ENCODE assay signal across 12 mouse cellular contexts in the genomic region with DNA sequence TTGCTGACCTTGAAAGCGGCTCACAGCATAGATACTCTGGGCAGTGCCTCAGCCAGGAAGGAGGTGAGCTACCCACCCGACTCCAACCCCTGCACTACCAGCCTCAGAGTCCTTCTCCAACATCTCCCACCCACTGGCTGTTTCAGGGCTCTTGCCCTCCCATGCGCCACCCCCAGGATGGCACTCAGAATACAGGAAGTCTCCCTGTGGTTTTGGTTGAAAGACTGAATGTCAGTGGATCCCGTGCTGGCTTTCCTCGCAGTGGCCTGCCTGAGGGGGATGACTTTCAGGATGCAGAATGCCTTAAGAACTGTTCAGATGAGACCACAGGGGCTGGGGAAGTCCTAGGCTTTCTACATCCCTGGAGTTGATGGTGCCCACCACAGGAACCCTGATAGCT. TPM values are rescaled to one million over a fixed set of nuclear protein-coding genes. Genes with fewer than 3 reads are reported as not detected.
DNase-seq lines count a peak whose midpoint lies in the region; ATAC-seq and TF ChIP-seq lines count a peak whose summit lies in the region.
"Had no signal": no experiment of that assay in that cellular context is flagged by ENCODE, and none has a peak within 500 bp of the region (broad histone marks: within the 10 kb centered on the region; RNA-seq: fewer than 3 reads in every experiment).

No protein-coding gene starts in this region.

- WGBS in forebrain, embryonic 10.5 days: 79% methylated on average over 5 of the region's 5 CpGs
- WGBS in forebrain, embryonic 14.5 days: 81% methylated on average over 5 of the region's 5 CpGs
- 25% methylated on average over 5 of the region's 5 CpGs for WGBS in kidney, postnatal 0 days
- 61% methylated on average over 5 of the region's 5 CpGs for WGBS in embryonic facial prominence, embryonic 12.5 days
- WGBS in neural tube, embryonic 13.5 days: 58% methylated on average over 5 of the region's 5 CpGs

- peaks cover 47% of the 10 kb centered on the region for H3K4me1 ChIP-seq in forebrain, embryonic 10.5 days
- peaks cover 6% of the 10 kb centered on the region; the same call in 1 of the 2 replicates for H3K4me1 ChIP-seq in forebrain, embryonic 14.5 days (ENCODE audit: control insufficient read depth, insufficient read depth, low read length)
- H3K4me1 ChIP-seq in kidney, postnatal 0 days (replicated peaks; ENCODE audit: insufficient read depth, low read length): peaks cover 5% of the 10 kb centered on the region
- peaks cover 6% of the 10 kb centered on the region for H3K4me1 ChIP-seq in embryonic facial prominence, embryonic 12.5 days
- H3K4me1 ChIP-seq in neural tube, embryonic 13.5 days (replicated peaks): peaks cover 31% of the 10 kb centered on the region

- TF ChIP-seq CTCF in kidney, postnatal 0 days (IDR thresholded peaks at IDR 0.05; ENCODE audit: low read depth): peak; percentile 40; the same call in 1 of the 2 replicates

- H3K4me3 ChIP-seq in forebrain, embryonic 10.5 days: no peak overlapping the region
- no peak overlapping the region for H3K4me3 ChIP-seq in forebrain, embryonic 14.5 days (ENCODE audit: low read depth, low read length)
- H3K4me3 ChIP-seq in kidney, postnatal 0 days (replicated peaks; ENCODE audit: low read depth, low read length): no peak overlapping the region
- no peak overlapping the region for H3K4me3 ChIP-seq in embryonic facial prominence, embryonic 12.5 days
- no peak overlapping the region for H3K4me3 ChIP-seq in neural tube, embryonic 13.5 days

- no peaks in the 10 kb centered on the region for H3K27me3 ChIP-seq in forebrain, embryonic 10.5 days (ENCODE audit: poor library complexity, severe bottlenecking)
- no peaks in the 10 kb centered on the region for H3K27me3 ChIP-seq in forebrain, embryonic 14.5 days (replicated peaks; ENCODE audit: control insufficient read depth, insufficient read depth, low read length)
- H3K27me3 ChIP-seq in kidney, postnatal 0 days (ENCODE audit: insufficient read depth, low read length): no peaks in the 10 kb centered on the region
- H3K27me3 ChIP-seq in embryonic facial prominence, embryonic 12.5 days: no peaks in the 10 kb centered on the region
- no peaks in the 10 kb centered on the region for H3K27me3 ChIP-seq in neural tube, embryonic 13.5 days

- peak overlapping the region; percentile 27 for H3K27ac ChIP-seq in forebrain, embryonic 10.5 days
- H3K27ac ChIP-seq in forebrain, embryonic 14.5 days (ENCODE audit: low read depth, low read length): no peak overlapping the region
- peak overlapping the region; percentile 60; the same call in 1 of the 2 replicates for H3K27ac ChIP-seq in kidney, postnatal 0 days
- H3K27ac ChIP-seq in embryonic facial prominence, embryonic 12.5 days: peak overlapping the region; percentile 24; the same call in 1 of the 2 replicates
- peak overlapping the region; percentile 76 for H3K27ac ChIP-seq in neural tube, embryonic 13.5 days (replicated peaks)

- H3K9ac ChIP-seq in forebrain, embryonic 14.5 days (ENCODE audit: low read length): no peak overlapping the region
- H3K9ac ChIP-seq in kidney, postnatal 0 days (ENCODE audit: low read depth, low read length): no peak overlapping the region
- H3K9ac ChIP-seq in embryonic facial prominence, embryonic 12.5 days: no peak overlapping the region
- H3K9ac ChIP-seq in neural tube, embryonic 13.5 days: no peak overlapping the region

- no peak for DNase-seq in forebrain, embryonic 10.5 days (ENCODE audit: extremely low spot score, low spot score)
- no peak for DNase-seq in forebrain, embryonic 14.5 days (ENCODE audit: low spot score)
- DNase-seq in kidney, postnatal 0 days (ENCODE audit: low spot score): peak; percentile 72
- DNase-seq in kidney, postnatal 25 days: no peak
- DNase-seq in spleen, postnatal 14 days (ENCODE audit: low spot score in 2 of 2): no peak
- no peak for DNase-seq in testis, postnatal 10 days (ENCODE audit: low spot score)
- DNase-seq: gastrocnemius, postnatal 36 days; layer of hippocampus, adult 9-11 months; lung, adult 2 months had no signal

- no peaks in the 10 kb centered on the region for H3K36me3 ChIP-seq in forebrain, embryonic 10.5 days (replicated peaks)
- H3K36me3 ChIP-seq in forebrain, embryonic 14.5 days (ENCODE audit: control insufficient read depth, insufficient read depth, low read length): no peaks in the 10 kb centered on the region
- H3K36me3 ChIP-seq in kidney, postnatal 0 days (ENCODE audit: insufficient read depth, low read length): no peaks in the 10 kb centered on the region
- no peaks in the 10 kb centered on the region for H3K36me3 ChIP-seq in embryonic facial prominence, embryonic 12.5 days
- no peaks in the 10 kb centered on the region for H3K36me3 ChIP-seq in neural tube, embryonic 13.5 days

- no peaks in the 10 kb centered on the region for H3K9me3 ChIP-seq in forebrain, embryonic 10.5 days
- no peaks in the 10 kb centered on the region for H3K9me3 ChIP-seq in forebrain, embryonic 14.5 days (replicated peaks; ENCODE audit: control insufficient read depth, low read length)
- no peaks in the 10 kb centered on the region for H3K9me3 ChIP-seq in kidney, postnatal 0 days (replicated peaks; ENCODE audit: low read length)
- no peaks in the 10 kb centered on the region for H3K9me3 ChIP-seq in embryonic facial prominence, embryonic 12.5 days
- no peaks in the 10 kb centered on the region for H3K9me3 ChIP-seq in neural tube, embryonic 13.5 days
- H3K9me3 ChIP-seq: G1E had no signal

- no peak for ATAC-seq in forebrain, embryonic 14.5 days
- peak; percentile 58 for ATAC-seq in kidney, postnatal 0 days (replicated peaks; ENCODE audit: low FRiP score, low read depth)
- no peak for ATAC-seq in embryonic facial prominence, embryonic 12.5 days (ENCODE audit: insufficient number of reproducible peaks, insufficient read depth, low FRiP score, low TSS enrichment)
- peak; percentile 33; the same call in 1 of the 2 replicates for ATAC-seq in neural tube, embryonic 13.5 days (ENCODE audit: low read depth)

- H3K4me2 ChIP-seq in forebrain, embryonic 14.5 days (ENCODE audit: low read length): no peak overlapping the region
- H3K4me2 ChIP-seq in kidney, postnatal 0 days (ENCODE audit: low read length): 0 out of 2 replicates have a peak overlapping the region, but pooled peaks have one; percentile 1
- no peak overlapping the region for H3K4me2 ChIP-seq in embryonic facial prominence, embryonic 12.5 days (replicated peaks)
- H3K4me2 ChIP-seq in neural tube, embryonic 13.5 days: no peak overlapping the region

RNA-seq across cellular contexts. Expression of gene Ackr4, which starts 3.6 kb away (rescaled TPM):
- 0.46 and 0.54 TPM in 2 replicates for polyA plus RNA-seq in forebrain, embryonic 10.5 days (2016; fragmentation: Nextera tagmentation; extraction: Ambion mirVana)
- 0.33 and 0.35 TPM in 2 replicates for polyA plus RNA-seq in forebrain, embryonic 14.5 days (2014; fragmentation: Nextera tagmentation; extraction: Ambion mirVana)
- polyA plus RNA-seq in kidney, postnatal 0 days (2015; fragmentation: Nextera tagmentation; extraction: Ambion mirVana): 1.6 and 2.3 TPM in 2 replicates
- polyA plus RNA-seq in embryonic facial prominence, embryonic 12.5 days (2016; fragmentation: Nextera tagmentation; extraction: Ambion mirVana): 0.62 and 0.82 TPM in 2 replicates
- 0.77 and 0.96 TPM in 2 replicates for polyA plus RNA-seq in neural tube, embryonic 13.5 days (2015; fragmentation: Nextera tagmentation; extraction: Ambion mirVana)
- polyA plus RNA-seq: G1E had no signal

RNA-seq across cellular contexts. Expression of gene Acad11, which starts 59.9 kb away (rescaled TPM):
- 8.6 and 9.0 TPM in 2 replicates for polyA plus RNA-seq in forebrain, embryonic 10.5 days (2016; fragmentation: Nextera tagmentation; extraction: Ambion mirVana)
- polyA plus RNA-seq in forebrain, embryonic 14.5 days (2014; fragmentation: Nextera tagmentation; extraction: Ambion mirVana): 7.4 and 8.1 TPM in 2 replicates
- 17.6 and 22.2 TPM in 2 replicates for polyA plus RNA-seq in kidney, postnatal 0 days (2015; fragmentation: Nextera tagmentation; extraction: Ambion mirVana)
- 8.8 and 9.9 TPM in 2 replicates for polyA plus RNA-seq in embryonic facial prominence, embryonic 12.5 days (2016; fragmentation: Nextera tagmentation; extraction: Ambion mirVana)
- polyA plus RNA-seq in neural tube, embryonic 13.5 days (2015; fragmentation: Nextera tagmentation; extraction: Ambion mirVana): 7.4 and 8.1 TPM in 2 replicates

Comparison
In these comparisons a context has a peak if more than half of its experiments do, and no peak if none do; other contexts are left out.
1. ATAC-seq: peak in kidney, postnatal 0 days (single experiment) and neural tube, embryonic 13.5 days (single experiment); none in forebrain, embryonic 14.5 days (single experiment) and embryonic facial prominence, embryonic 12.5 days (single experiment).